Mouse (Mus musculus) kidney, adult 2 months (tissue): ENCODE results near the gene Tob1.

Experiments
- CTCF ChIP-seq: fragments of 200-500 bp; conservative IDR thresholded peaks from 2 replicates; pipeline ENCODE4 v1.5.1; 2011; ENCODE audit warnings: low read depth, mild to moderate bottlenecking, control low read depth, low read length, moderate library complexity, mixed read lengths; ENCODE audit not compliant: insufficient read depth, insufficient read length
- POLR2A ChIP-seq: fragments of 200-500 bp; IDR thresholded peaks from one replicate; pipeline ENCODE4 v1.6.1; 2011; ENCODE audit warnings: low read depth, low read length, control low read depth

GRCm38 (mm10) chr11:94253156-94253555, 41.9 kb downstream of the Tob1 start:
- TF ChIP-seq CTCF (no peak), POLR2A (no peak)
